Mouse (Mus musculus): ENCODE results near the gene Gm10320.
A peak's percentile ranks its signal among the peaks of the same experiment; 100 is the strongest.

The Gm10320 gene

DNA sequence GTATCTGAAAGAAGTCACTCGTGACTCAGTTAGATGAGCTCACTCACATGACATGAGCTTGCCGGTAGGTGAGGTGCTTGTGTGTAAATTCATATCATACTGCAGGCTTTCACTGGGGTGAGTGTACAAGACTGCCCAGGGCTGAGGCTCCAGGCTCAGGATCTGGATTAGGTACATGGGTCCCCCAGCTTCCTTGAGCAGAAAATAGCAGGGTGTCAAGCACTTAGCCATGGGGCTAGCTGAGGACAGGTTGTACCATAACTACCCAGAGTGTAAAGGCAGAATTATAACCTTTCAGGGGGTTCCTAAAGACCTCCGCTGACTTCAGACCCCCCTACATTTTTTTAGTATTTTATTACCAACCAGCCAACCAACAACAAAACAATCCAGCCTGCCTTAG is at the start of gene Gm10320:
Gene Gm10320 (minus strand): TSS at position 93 of the 400 bp plus-strand sequence.
- DNase-seq (ENCODE audit: low spot score in 2 of 2): no peak

DNA sequence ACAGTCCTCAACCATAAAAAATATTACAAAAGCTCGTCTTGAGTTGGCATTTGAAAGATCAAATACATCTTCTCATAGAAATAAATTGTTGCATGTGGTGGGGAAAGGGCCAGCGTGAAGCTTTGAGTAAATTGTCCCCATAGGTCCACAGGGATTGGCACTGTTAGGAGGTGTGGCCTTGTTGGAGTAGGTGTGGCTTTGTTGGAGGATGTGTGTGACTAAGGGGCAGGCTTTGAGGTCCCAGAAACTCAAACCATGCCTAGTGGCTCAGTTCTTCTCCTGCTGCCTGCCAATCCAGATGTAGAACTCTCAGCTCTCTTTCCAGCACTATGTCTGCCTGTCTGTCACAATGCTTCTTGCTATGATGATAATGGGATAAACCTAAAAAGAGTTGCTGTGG is 49.8 kb upstream of the Gm10320 start:
- no peak for DNase-seq (ENCODE audit: low spot score in 2 of 2)

DNA sequence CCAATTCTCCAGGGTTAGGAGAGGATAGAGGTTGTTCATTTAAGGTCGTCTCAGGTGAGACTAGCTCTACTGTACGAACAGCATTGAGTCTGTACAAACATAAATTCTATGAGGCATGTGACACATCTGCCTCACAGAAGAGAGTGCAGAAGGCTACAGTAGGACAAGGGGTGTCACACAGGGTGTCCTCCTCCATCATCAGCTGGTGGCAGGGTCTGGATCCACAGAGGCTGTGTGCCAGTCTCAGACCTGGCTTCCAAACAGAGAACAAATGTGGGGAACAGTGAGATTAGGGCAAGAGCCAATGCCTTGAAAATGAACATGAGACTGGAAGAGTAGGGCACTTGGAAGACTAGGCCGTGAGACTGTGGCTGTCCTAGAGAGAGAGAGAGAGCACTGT is 48.4 kb upstream of the Gm10320 start:
- DNase-seq (ENCODE audit: low spot score in 2 of 2): no peak

DNA sequence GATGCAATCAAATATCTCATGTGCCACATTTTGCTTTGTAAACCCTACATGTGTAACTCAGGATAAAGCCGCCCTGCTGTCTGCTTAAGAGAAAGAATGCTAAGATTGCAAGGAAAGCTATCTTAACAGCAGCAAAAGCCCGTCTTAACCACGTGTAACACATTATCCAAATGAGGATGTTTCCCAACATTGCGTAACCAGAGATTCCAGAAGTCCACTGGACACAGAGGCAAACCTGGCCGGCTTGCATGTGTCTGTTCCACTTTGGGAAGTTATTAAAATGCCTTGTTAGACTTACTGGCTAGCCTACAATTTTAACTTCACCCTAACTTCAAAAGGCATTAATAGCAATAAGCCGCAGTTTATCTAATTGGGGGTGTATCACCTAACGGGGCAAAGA is 47.5 kb upstream of the Gm10320 start:
- DNase-seq (ENCODE audit: low spot score in 2 of 2): no peak

DNA sequence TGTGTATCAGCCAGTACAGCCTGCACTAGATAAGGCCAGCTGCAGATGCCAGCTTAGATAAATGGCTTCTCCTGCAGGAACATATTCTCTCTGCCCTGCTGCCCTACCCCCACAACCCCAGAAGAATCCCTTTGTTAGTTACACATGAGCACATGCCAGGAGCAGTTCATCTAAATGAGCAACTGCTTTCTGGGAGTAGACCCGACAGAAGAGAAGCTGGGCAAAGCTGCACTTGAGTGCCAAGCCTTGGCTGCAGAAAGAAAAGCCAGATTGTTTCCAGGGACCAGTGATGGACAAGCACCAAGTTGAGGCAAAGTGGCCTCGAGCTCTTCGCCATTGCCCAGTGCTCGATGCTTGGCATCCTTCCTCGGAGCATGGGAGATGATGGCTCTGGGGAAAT is 46.8 kb upstream of the Gm10320 start:
- no peak for DNase-seq (ENCODE audit: low spot score in 2 of 2)

DNA sequence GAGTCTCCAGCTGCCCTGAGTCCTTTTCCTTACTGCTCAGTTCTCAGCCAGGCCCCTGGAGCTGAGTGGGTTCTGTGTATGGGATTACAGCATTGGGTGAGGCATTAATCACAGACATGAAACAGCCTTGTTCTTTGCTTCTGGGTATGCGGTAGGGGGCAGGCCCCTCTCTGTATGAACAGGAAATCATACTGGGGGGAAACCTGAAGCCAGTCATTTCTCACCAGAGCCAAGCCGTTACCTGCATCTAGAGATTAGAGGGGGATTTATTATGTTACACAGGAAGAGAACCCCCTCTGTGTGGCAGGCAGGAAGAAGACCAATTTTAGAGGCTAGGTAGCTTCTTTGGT is 43.1 kb upstream of the Gm10320 start:
- DNase-seq (ENCODE audit: low spot score in 2 of 2): no peak

DNA sequence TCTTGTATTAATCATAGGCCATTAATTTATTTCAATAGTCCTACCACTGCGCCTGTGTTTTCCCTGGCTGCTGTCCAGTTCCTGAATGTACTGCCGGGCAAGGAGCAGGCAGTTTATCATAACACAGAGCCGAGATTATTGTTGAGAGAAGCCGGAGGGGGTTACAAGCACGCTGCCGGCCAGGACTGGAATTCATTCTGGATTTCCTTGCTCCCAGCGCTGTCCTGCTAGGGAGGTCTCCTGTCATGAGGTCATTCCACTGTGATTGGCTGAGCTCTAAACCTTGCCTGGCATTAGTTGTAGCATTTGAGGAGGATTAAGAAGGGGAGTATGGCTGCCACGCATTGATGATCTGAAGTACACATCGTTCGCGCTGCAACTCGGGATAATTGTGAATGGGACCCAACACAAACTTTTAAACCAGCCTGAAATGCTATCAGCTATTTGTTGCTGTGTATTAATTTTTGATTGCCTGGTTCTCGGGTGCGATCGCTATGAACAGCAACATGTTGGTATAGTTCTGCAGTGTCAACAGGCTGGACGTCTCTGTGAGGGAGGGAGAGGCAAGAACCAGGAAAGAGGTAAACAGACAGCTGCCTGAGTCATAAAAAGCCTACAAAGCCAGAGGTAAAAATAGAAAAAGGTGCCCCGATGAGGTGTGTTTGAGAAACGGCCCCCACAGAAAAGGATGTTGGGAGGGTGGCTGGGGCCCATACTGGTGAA is 42.5 kb upstream of the Gm10320 start:
- DNase-seq (ENCODE audit: low spot score in 2 of 2): peak in 1 of 2 experiments; percentile 4

DNA sequence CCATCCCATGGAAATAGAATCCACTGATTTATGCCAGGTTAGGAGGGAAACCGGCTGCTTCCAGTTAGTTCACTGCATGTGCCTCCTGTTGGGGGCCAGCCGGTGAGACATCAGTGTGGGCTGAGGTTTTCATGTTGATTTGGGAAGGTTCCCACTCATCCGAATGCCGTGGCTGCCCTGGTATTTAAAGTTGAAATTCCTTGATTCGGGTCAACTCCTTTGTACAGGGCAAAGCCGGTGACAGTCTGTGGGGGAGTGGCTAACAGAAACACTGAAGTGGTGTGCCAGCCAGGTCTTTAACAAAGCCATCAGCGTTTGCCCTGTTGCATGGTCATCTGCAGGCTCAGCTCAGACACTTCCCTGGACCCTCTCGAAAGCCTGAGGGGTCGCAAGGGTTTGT is 41.6 kb upstream of the Gm10320 start:
- DNase-seq (ENCODE audit: low spot score in 2 of 2): no peak

DNA sequence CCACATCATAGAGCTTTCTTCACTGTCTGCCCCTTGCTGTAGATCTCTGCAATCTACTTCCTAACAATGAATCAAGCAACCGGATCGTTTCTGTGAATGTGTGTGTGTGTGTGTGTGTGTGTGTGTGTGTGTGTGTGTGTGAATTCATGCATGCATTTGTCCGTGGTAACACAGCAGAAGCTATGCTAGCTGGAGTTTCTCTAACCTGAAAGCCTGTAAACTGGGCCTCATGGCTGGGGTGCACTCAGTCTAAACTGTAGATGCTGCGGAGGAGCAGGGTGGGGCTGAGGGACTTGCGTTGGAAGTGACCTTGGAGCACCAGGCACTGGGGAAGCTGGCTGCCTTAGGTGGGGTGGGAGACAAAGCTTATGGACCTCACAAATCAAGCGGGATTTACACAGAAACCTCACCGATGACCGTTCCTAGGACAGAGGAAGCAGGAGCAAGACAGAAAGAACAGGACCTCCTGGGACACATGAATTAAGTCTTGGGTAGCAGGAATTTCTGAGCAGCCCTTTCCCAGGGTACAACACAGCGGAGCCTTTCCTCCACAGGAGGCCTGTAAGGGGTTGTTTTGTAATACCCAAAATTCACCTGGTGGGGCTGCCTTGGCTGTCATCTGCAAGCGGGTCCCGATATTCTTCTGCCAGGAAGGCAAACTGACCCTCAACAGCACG is 41.0 kb upstream of the Gm10320 start:
- DNase-seq (ENCODE audit: low spot score in 2 of 2): no peak

DNA sequence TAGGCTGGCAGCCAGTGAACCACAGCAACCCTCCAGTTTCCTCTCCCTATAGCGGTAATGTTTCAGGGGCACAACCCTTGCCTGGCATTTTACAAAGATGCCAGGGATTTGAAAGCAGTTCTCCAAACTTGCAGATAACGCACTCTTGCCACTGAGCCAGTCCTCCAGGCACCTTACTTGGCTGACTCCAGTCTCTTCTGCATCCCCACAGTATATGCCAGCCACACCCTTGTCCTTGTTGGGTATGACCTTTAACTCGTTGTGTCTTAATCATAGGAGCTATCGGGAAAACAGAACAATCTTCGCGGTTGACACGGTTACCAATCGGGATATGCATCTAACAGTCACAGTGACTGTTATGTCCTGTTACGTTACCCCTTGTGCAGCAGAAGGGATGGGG is 40.2 kb upstream of the Gm10320 start:
- DNase-seq (ENCODE audit: low spot score in 2 of 2): no peak

DNA sequence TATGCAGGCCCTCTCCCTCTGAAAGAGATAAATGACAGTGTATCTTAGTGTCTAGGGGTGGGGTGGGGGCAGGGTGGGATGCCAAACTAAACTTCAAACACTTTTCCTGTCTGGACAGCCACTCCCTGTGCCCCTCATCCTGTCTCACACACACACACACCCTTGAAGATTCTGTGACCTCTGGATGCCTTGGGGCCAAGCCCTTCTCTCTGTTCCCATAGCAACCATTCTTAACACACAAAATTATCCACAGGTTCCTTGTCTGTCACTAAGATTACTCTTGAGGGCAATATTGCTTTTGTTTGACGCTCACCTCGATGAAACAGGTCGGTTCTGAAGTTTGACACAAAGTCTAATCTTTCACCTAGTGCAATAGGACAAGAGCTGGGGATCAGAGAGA is 39.5 kb upstream of the Gm10320 start:
- no peak for DNase-seq (ENCODE audit: low spot score in 2 of 2)

DNA sequence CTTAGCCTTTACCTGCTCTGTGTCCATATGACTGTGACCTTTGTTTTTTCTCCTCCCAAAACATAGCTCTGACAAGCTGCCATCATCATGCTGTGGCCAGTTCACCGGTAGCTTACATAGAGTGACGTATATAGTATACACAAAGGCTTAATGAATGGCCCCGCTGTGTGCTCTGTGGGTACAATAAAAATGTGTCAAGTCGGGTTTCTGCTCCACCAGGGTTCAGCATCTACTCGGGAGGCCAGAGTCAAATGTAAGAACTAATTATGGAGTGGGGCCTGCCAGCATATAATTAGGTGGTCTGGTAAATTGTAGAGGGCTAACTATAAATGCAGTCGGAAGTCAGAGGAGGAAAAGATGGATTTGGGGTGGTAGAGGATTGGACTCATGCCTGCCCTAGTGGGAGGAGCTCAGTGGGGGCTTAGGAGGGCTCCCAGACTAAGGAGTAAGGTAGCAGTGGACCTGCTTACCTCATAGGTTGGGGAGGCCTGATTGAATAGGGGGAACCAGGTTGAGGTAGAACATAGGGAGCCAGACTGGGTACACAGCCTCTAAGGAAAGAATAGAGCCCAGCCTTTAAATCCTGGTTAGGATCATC is 32.0 kb upstream of the Gm10320 start:
- no peak for DNase-seq (ENCODE audit: low spot score in 2 of 2)

DNA sequence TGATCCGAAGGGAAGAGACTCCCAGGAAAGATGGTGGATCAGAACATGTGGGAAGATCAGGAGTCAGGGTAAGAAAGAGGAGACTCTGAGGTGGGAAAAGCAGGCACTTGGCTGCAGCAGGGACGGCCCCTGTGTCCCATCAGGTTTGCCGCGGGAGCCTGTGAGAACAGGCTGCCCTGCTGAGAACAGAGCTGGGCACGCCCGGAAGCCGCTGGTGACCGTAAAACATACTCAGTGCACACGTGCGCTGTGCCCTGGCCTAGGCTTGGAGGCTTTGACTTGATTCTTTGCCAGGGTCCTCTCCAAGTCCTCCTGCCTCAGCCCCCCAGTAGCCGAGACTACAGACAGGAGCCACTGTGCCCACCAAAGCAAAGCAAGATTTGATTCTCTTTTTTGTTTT is 26.5 kb upstream of the Gm10320 start:
- DNase-seq (ENCODE audit: low spot score in 2 of 2): no peak

DNA sequence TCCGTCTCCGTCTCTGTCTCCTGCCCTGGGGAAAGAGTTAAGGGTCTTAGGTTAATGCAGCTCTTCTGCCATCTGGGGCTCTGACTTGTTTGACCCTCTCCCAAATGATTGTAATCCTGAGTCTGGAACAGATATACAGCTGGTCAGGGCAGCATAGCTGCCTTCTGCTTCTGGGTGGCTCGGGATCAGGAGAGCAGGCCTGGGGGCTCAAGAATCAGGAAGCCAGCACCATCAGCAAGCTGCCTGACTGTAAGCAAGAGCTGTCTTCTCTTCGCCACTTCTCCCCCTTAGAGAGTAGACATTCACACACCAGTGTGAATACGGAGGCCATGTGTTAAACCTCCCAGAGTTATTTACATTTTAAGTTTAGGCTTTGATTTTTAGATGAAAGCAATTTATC is 25.9 kb upstream of the Gm10320 start:
- DNase-seq (ENCODE audit: low spot score in 2 of 2): no peak

DNA sequence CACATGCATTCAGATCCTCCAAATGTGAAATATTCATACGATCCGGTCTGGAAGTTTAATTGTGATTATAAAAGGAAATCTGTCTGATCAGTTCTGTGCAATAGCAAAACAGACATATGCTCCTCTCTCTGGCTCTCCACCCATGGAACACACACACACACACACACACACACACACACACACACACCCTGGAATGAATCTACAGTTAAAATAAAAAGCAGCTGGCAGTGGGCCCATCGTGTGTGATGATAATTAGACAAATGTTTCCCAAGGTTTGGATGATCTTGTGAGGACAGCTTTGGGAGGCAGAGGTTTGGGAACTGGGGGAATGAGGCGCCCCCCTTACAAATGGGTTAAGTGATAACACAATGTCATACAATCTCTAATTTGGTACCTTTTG is 25.2 kb upstream of the Gm10320 start:
- DNase-seq (ENCODE audit: low spot score in 2 of 2): no peak

DNA sequence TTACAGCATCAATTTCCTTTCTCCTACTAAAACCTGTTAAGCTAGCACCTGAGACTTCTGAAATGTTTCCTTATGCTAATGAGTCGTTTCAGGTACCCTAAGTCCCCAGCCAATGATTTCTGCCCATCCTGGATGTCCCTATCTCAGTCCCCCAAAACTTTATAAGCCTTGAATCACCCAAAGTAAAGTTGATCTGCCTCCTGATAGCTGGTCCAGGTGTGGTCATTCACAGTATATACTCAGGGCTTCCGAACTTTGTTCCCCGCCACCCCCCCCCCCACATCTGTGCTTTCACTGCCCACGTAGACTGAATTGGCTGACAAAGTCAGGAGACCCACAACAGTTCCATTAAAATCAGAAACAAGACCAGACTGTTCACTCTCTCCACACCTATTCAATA is 20.3 kb upstream of the Gm10320 start:
- no peak for DNase-seq (ENCODE audit: low spot score in 2 of 2)

DNA sequence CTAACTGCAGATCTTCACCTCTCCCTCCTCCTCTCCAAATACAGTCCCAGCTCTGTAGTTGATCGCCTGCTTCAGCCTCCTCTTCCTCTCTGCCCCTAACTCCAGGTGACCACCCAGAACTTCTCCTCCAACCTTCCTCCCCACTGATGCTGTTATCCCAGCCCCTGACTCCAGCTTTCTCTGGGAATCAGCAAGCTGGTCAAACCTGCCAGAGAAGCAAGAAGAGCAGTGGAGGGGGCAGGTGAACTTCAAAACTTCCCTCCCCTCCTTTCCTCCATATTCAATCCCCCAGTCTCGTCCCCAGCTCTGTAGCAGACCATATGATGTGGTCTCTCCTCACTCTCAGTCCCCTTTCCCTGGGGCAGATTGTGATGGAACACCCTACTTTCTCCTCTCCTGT is 15.9 kb upstream of the Gm10320 start:
- no peak for DNase-seq (ENCODE audit: low spot score in 2 of 2)

DNA sequence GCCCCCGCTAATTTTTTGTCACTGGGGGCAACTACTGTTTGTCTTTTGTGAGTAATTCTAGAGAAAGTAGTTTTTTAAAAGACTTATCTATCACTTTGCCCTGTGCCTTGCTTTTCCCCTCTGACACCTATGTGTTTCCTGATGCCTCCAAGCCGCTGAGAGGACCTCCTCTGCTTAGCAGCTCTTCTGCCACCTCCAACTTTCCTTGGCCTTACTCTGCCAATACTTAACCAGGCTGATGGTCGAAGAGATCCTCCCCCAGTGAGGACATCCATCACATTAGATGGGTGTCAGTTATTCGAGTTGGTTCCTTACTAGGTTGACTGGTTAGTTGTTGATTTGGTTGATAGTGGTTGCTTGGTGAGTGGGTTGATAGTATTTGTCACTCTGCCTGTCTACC is 14.7 kb upstream of the Gm10320 start:
- DNase-seq (ENCODE audit: low spot score in 2 of 2): no peak

DNA sequence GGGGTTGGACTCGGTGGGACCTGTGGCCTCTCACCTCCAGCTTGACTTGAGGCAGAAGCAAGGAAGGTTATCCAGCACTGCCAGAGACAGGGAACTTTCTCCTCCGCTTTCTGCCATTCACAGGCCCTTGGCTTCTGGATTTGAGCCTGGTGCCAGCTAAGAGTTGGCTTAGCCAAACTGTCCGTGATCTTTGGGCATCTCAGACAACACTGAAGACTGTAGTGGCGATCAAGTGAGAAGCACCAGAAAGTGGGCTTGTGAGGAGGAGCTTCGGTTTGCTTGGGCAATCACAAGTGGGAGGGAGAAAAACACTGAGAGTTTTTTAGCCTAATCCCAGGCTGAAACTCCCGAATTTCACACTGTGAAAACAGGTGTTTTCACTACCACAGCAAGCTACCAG is 14.2 kb upstream of the Gm10320 start:
- no peak for DNase-seq (ENCODE audit: low spot score in 2 of 2)

DNA sequence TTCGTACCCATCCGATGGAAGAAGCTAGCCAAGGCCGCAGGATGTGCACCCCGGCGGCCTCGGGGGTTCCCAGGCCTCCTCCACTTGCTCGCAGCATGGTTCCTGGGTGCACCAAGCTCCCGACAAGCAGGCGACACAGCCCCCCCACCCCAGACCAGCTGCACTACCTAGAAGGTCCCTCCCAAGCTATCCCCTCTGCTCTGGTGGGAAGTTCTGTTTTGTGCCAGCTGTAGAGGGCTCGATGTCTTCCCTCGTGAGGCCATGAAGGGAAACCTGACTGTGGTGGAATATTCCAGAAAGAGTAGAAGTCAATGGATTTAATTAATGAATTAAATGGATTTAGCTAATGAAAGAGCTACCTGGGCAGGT is 13.7 kb upstream of the Gm10320 start:
- DNase-seq (ENCODE audit: low spot score in 2 of 2): no peak

DNA sequence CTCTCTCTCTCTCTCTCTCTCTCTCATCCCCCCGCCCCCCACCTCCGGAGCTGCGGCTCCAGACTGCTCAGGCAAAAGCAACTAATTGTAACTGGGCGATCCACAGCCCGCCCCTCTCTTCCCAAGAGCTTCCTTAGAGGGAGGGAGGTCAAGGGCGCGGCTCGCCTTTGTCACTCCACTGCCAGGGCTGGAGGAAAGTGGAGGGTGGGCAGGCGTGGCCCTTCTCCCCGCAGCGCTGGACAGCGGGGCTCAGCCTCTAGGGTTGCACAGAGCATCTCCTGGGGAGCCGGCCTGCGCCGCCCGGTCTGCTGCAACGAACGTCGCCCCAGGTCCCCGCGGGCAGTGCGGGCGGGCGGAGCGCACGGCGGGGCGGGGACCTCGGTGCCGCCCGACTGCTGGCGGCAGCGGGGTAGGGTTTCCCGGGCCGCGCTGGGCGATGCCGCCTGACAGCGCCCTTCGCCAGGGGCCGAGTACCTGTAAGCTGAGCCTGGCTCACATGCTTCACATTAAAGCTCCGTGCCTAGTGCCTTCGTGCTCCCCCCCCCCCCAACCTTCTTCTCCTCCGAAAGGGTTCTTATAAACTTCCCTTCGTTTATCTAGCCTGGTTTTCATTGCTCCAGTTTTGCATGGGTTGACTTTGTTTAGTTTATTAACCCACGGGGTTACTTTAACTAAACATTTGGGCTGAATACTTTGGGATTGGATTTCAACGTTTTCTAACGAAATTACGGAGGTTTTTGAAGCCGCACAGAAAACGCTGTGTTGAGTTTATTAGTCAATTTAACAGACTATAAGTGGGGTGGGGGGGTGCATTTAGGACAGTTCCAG is 13.1 kb upstream of the Gm10320 start:
- no peak for DNase-seq (ENCODE audit: low spot score in 2 of 2)

DNA sequence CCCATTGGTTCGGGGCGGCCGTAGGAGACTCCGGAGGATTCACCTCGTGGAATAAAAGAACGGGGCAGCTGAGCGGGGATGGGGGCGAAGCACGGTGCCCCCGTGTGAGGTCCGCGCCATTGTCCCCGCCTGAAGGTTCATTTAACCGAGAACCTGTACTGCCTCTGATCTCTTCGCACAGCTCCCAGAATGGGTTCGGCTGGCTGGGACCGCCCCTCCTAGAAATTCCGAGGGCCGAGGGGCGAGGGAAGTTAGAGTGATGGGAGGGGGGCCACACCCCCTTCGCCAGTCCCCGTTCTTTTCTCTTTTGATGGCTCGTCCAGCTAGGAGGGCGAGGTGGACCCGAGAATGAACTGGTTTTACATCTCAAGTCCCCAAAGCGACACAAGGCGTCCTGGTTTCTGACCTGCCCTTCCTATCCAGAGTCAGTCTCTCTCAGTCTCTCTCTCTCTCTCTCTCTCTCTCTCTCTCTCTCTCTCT is 12.4 kb upstream of the Gm10320 start:
- no peak for DNase-seq (ENCODE audit: low spot score in 2 of 2)

DNA sequence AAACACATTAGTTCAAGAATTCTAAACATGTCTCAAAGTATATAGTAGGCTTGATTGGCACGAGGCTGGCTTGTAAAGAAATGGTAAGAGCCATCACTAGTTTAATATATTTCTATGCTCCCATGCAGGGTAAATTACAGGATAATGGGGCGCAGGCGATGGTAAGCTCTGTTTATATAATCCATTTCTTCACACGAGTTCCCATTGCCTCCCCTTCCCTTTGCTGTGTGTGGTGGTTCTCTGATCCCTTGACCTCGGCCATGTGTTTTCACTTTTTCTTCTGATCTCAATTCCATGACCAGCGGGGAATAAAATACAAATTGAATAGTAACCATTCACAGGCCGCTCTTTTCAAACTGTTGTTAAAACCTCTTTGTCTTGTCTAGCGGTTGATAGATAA is 11.8 kb upstream of the Gm10320 start:
- DNase-seq (ENCODE audit: low spot score in 2 of 2): no peak
